Mouse (Mus musculus) spleen, postnatal 4 days (tissue): ENCODE measurements around the gene Selenoh.
"Not testable (repeated sequence)": the region's sequence is repeated elsewhere in the genome, so short reads cannot be mapped to it uniquely, and the experiment has no call there.

Source experiments
- DNase-seq, 2 experiments: peaks; one replicate each; pipeline ENCODE4 v3.0.0; 2022; ENCODE audit warnings: low spot score in 2 of 2

Selenoh gene

GRCm38 (mm10) chr2:84671535-84671934, 965 bp upstream of the Selenoh start:
- not testable (repeated sequence) for DNase-seq

GRCm38 (mm10) chr2:84669828-84670568, 572 bp downstream of the Selenoh start:
- peak in 1 of 2 experiments; percentile 39 for DNase-seq

- no peak for DNase-seq
These were observed 4.5 kb downstream of the Selenoh start for GRCm38 (mm10) chr2:84666081-84666480.

- peak; percentile 57 to 81 for DNase-seq
These were observed 7.7 kb downstream of the Selenoh start for GRCm38 (mm10) chr2:84662866-84663265.

GRCm38 (mm10) chr2:84660253-84660652, 10.3 kb downstream of the Selenoh start:
- DNase-seq: peak in 1 of 2 experiments; percentile 57

- DNase-seq: no peak
These were observed 11.8 kb downstream of the Selenoh start, which contains the start of gene Btbd18 for GRCm38 (mm10) chr2:84658806-84659205. Btbd18 (plus strand) TSS chr2:84659079.

GRCm38 (mm10) chr2:84655864-84656263, 14.7 kb downstream of the Selenoh start:
- no peak for DNase-seq

- DNase-seq: no peak
These were observed 17.2 kb downstream of the Selenoh start for GRCm38 (mm10) chr2:84653354-84653753.

GRCm38 (mm10) chr2:84650464-84651195, 19.9 kb downstream of the Selenoh start, which contains the start of gene Ctnnd1:
Ctnnd1 (minus strand) TSS chr2:84650765.
- DNase-seq: peak in 1 of 2 experiments; percentile 51

GRCm38 (mm10) chr2:84649674-84650073, 20.9 kb downstream of the Selenoh start:
- DNase-seq: no peak

- DNase-seq: no peak
These were observed 22.2 kb downstream of the Selenoh start for GRCm38 (mm10) chr2:84648369-84648768.

GRCm38 (mm10) chr2:84647051-84647568, 23.5 kb downstream of the Selenoh start:
- no peak for DNase-seq

GRCm38 (mm10) chr2:84646138-84646537, 24.4 kb downstream of the Selenoh start:
- DNase-seq: no peak

GRCm38 (mm10) chr2:84640833-84641232, 29.7 kb downstream of the Selenoh start:
- no peak for DNase-seq

- no peak for DNase-seq
These were observed 31.9 kb downstream of the Selenoh start for GRCm38 (mm10) chr2:84638428-84639220.

- DNase-seq: no peak
These were observed 33.0 kb downstream of the Selenoh start for GRCm38 (mm10) chr2:84637452-84638165.

GRCm38 (mm10) chr2:84636231-84636741, 34.3 kb downstream of the Selenoh start:
- DNase-seq: no peak

- peak in 1 of 2 experiments; percentile 22 for DNase-seq
These were observed 35.0 kb downstream of the Selenoh start for GRCm38 (mm10) chr2:84635611-84636010.

- no peak for DNase-seq
These were observed 35.6 kb downstream of the Selenoh start for GRCm38 (mm10) chr2:84634934-84635482.

- no peak for DNase-seq
These were observed 36.6 kb downstream of the Selenoh start for GRCm38 (mm10) chr2:84634006-84634405.

- no peak for DNase-seq
These were observed 37.6 kb downstream of the Selenoh start for GRCm38 (mm10) chr2:84632999-84633398.
